Mouse (Mus musculus) intestine, embryonic 14.5 days (tissue): Measurements from ENCODE around the gene B4galt1. TPM values are rescaled to one million over a fixed set of nuclear protein-coding genes. Genes with fewer than 3 reads are reported as not detected.
A peak's percentile ranks its signal among the peaks of the same experiment; 100 is the strongest.

ENCODE experiments used
- ATAC-seq: fragments of 200-750 bp; cut with Nextera tagmentation; replicated peaks from 2 replicates; pipeline ENCODE4 v1.8.0; 2017; ENCODE audit warnings: low read depth, moderate number of reproducible peaks, moderate TSS enrichment, moderate library complexity; ENCODE audit not compliant: low FRiP score, low TSS enrichment
- DNase-seq: peaks from one replicate; pipeline ENCODE4 v3.0.0-alpha.2; 2018; ENCODE audit warnings: low spot score
- H3K27ac ChIP-seq: fragments of 300-500 bp; sonication (generic); 2 replicates; pipeline ENCODE4 v1.5.1; 2014; ENCODE audit warnings: low read depth, mild to moderate bottlenecking, control low read depth
- H3K27me3 ChIP-seq: fragments of 300-500 bp; sonication (generic); replicated peaks from 2 replicates; pipeline ENCODE4 v1.6.1; 2014; ENCODE audit warnings: low read length, control low read depth; ENCODE audit not compliant: control insufficient read depth, insufficient read depth
- H3K36me3 ChIP-seq: fragments of 300-500 bp; sonication (generic); 2 replicates; pipeline ENCODE4 v1.6.1; 2014; ENCODE audit warnings: low read length, control low read depth; ENCODE audit not compliant: control insufficient read depth, insufficient read depth
- H3K4me1 ChIP-seq: fragments of 300-500 bp; sonication (generic); replicated peaks from 2 replicates; pipeline ENCODE4 v1.6.1; 2014; ENCODE audit warnings: low read length, control low read depth, mixed read lengths; ENCODE audit not compliant: control insufficient read depth, insufficient read depth
- H3K4me2 ChIP-seq: fragments of 300-500 bp; sonication (generic); 2 replicates; pipeline ENCODE4 v1.6.1; 2014; ENCODE audit warnings: low read length
- H3K4me3 ChIP-seq: fragments of 300-500 bp; sonication (generic); 2 replicates; pipeline ENCODE4 v1.5.1; 2014; ENCODE audit warnings: low read depth, low read length, control low read depth, mixed read lengths
- H3K9ac ChIP-seq: fragments of 300-500 bp; sonication (generic); 2 replicates; pipeline ENCODE4 v1.6.1; 2014; ENCODE audit warnings: mild to moderate bottlenecking, low read length
- H3K9me3 ChIP-seq: fragments of 300-500 bp; sonication (generic); 2 replicates; pipeline ENCODE4 v1.6.1; 2016; ENCODE audit warnings: low read length, control low read depth; ENCODE audit not compliant: control insufficient read depth
- WGBS: fragments of 180-500 bp; shearing (Covaris S2); extraction: QIAGEN DNeasy Blood & Tissue Kit; methylation state at CpG from one replicate; pipeline ENCODE4 v1.1.7; 2014; 5-methylcytosine and 5-hydroxymethylcytosine counted together
- polyA plus RNA-seq: library from polyadenylated mRNA; unstranded; fragments of >200 nt; fragmentation: Nextera tagmentation; extraction: Ambion mirVana; gene quantifications from 2 replicates; pipeline ENCODE4 v1.2.1, GENCODE M21; 2014

B4galt1 gene
- polyA plus RNA-seq, 1 experiment from 2014 or later, result 36.7 TPM

DNA sequence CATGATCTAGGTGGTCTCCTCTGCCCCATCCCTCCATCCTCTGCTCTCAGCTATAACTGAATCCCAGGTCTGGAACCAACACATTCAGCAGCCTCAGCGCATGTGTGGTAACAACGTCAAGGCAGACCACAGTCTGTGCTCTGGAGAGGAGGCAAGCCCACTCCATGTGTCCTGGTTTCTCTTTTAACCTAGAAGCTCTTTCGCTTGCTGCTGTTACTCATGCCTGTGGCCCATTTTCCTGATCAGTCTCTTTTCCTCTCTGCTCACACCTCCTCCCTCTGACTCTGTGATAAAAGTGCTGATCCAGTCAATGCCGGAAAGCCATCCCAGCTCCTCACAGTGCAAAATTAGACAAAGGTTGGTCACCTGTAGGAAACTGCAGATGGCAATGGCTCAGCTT, 36.2 kb upstream of the B4galt1 start:
- no peak overlapping the region for H3K4me2 ChIP-seq
- H3K27me3 ChIP-seq, result no peaks in the 10 kb centered on the region
- no peak overlapping the region for H3K4me3 ChIP-seq
- ATAC-seq (no peak), DNase-seq (no peak)
- H3K9ac ChIP-seq, result no peak overlapping the region
- 85% methylated on average over 4 of the region's 4 CpGs for WGBS
- H3K9me3 ChIP-seq, result no peaks in the 10 kb centered on the region
- H3K4me1 ChIP-seq, result no peaks in the 10 kb centered on the region
- no peaks in the 10 kb centered on the region for H3K36me3 ChIP-seq
- no peak overlapping the region for H3K27ac ChIP-seq

DNA sequence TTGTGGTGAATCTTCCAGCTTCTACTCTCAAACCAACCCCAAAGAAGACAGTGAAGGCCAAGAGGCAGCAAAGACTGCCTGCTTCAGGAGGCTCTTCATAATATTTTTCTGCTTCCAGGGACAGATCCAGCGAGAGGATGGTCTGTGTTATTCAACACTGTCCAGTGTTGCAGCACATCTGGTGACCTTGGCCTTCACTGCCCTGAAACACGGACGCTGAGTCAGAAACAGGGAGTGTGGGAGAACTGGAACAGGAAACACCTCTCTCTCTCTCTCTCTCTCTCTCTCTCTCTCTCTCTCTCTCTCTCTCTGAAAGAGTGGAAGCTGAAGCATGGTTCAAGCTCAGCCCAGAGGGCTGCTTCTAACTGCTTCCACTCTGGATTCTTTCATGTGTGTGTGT, 35.4 kb upstream of the B4galt1 start:
- Histone ChIP-seq H3K27me3 (no peaks in the 10 kb centered on the region), H3K9me3 (no peaks in the 10 kb centered on the region), H3K4me2 (no peak overlapping the region), H3K9ac (no peak overlapping the region), H3K27ac (no peak overlapping the region), H3K4me1 (no peaks in the 10 kb centered on the region), H3K4me3 (no peak overlapping the region), H3K36me3 (no peaks in the 10 kb centered on the region)
- DNase-seq, result no peak
- no peak for ATAC-seq
- 26% methylated on average over 3 of the region's 3 CpGs for WGBS

DNA sequence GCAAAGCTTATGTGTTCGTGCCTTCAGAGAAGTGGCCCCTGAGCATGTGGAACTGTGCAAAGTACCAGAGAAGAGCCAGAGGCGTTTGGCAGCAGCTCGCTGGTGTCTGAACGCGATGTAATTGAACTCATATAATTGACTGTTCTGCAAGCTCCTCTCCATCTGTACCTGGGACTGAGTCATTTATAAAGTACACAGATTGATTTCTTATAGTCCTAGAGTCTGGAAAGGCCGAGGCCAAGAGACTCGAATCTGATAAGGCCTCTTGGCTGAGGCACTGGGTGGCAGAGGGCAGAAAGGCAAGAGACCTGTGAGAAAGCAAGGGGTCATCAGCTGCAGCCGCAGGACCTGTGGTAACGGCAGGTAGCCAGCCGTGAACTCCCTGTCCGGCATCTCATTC, 35.0 kb upstream of the B4galt1 start:
- H3K4me2 ChIP-seq, result no peak overlapping the region
- H3K4me3 ChIP-seq, result no peak overlapping the region
- H3K4me1 ChIP-seq, result no peaks in the 10 kb centered on the region
- no peak overlapping the region for H3K9ac ChIP-seq
- WGBS, result 70% methylated on average over 11 of the region's 11 CpGs
- H3K27me3 ChIP-seq, result no peaks in the 10 kb centered on the region
- no peaks in the 10 kb centered on the region for H3K36me3 ChIP-seq
- ATAC-seq, result no peak
- H3K9me3 ChIP-seq, result no peaks in the 10 kb centered on the region
- DNase-seq, result no peak
- no peak overlapping the region for H3K27ac ChIP-seq

DNA sequence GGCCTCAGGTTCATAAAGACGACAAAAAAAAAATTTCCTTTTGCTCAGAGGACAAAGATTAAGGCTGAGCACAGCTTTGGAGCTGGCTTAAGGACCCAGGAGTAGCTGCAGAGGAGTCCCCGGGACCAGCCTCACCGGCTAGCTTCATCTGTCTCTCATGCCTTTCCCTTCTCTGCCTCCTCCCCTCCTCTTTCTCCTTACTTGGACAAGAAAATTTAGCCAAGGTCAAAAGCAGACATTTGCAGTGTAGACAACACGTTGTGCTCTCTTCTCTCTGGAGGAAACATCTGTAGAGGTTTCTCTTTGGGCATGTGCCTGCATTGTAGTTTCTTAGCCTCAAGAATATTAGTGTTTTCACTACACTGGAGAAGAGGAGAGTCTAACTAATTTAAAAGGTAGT, 32.1 kb upstream of the B4galt1 start:
- H3K9ac ChIP-seq, result no peak overlapping the region
- WGBS, result 68% methylated on average over 4 of the region's 4 CpGs
- H3K4me1 ChIP-seq, result no peaks in the 10 kb centered on the region
- no peak overlapping the region for H3K27ac ChIP-seq
- H3K4me3 ChIP-seq, result no peak overlapping the region
- no peaks in the 10 kb centered on the region for H3K36me3 ChIP-seq
- DNase-seq (no peak), ATAC-seq (no peak)
- H3K27me3 ChIP-seq, result no peaks in the 10 kb centered on the region
- H3K4me2 ChIP-seq, result no peak overlapping the region
- H3K9me3 ChIP-seq, result no peaks in the 10 kb centered on the region

DNA sequence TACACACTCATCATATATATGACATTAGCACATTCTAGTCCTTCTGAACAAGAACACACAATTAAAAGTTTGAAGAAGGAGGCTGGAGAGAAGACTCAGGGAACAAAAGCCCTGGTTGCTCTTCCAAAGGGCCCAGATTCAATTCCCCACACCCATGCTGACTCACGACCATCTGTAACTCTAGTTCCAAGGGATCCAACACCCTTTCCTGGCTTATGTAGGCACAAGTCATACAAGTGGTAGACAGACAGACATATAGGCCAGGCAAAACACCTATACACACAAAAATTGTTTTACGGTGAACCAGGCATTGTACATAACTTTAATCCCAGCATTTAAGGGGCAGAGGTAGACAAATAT, 31.3 kb upstream of the B4galt1 start:
- Histone ChIP-seq H3K9ac (no peak overlapping the region), H3K9me3 (no peaks in the 10 kb centered on the region), H3K36me3 (no peaks in the 10 kb centered on the region), H3K4me2 (no peak overlapping the region), H3K27ac (no peak overlapping the region), H3K27me3 (no peaks in the 10 kb centered on the region), H3K4me3 (no peak overlapping the region), H3K4me1 (no peaks in the 10 kb centered on the region)
- 81% methylated on average over 2 of the region's 2 CpGs for WGBS
- ATAC-seq, result no peak
- DNase-seq, result no peak

DNA sequence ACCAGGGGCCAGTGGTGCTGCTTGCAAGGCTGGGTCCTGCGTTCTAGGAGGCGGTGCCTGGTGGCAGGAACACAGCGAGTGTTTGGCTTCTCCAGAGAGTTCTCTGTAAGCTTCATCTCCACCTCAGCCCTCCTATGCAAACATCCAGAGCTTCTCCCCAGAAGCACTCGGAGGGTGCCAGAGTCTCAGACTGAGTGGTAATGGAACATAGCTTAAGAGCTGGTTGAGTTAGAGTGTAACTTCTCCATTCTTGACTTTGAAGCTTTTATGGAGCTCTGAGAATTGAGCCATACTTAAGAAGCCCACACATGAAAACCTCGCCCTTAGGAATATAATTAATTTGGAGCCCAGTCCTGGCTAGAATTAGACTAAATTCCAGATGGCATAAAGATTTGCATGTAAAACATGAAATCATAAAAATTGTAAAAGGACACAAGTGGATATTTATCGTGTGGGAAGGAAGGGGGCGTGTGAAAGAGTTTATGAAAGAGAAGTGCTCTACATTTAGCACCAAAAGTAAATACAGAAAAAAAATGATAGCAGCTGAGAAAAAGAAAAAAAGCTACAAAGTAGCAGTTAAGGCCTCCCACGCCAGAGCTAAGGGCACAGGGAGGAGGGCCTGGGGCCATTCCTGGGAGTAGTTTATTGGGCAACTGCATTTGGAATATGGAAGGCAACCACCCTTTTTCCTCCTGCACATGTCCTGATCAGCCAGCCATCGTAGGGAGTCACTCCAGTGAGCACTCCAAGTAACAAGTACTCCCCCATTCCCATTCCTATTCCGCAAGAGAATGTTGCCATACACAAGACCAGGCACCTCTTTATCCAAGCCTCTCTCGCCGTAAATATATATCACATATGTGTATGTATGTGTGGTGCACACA, 30.7 kb upstream of the B4galt1 start:
- no peak overlapping the region for H3K9ac ChIP-seq
- no peak overlapping the region for H3K27ac ChIP-seq
- no peaks in the 10 kb centered on the region for H3K36me3 ChIP-seq
- no peak for DNase-seq
- no peak for ATAC-seq
- no peak overlapping the region for H3K4me3 ChIP-seq
- H3K4me2 ChIP-seq, result no peak overlapping the region
- H3K9me3 ChIP-seq, result no peaks in the 10 kb centered on the region
- no peaks in the 10 kb centered on the region for H3K27me3 ChIP-seq
- WGBS, result 82% methylated on average over 12 of the region's 12 CpGs
- H3K4me1 ChIP-seq, result no peaks in the 10 kb centered on the region

DNA sequence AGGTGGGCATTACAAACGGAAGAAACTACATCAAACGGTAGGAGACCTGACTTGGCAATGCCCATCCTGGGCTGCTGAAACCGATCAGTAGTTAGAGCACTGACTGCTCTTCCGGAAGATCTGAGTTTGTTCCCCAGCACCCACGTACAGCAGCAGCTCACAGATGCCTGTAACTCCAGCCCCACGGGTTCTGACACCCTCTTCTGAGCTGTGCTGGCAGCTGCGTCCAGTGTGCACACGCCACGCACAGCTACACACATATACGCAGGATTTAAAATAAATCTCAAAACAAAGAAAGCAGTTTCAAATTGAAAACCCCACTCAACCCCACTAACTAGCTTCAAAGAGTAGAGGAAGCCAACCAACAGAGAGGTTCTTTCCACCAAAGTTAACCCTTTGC, 29.4 kb upstream of the B4galt1 start:
- H3K27me3 ChIP-seq, result no peaks in the 10 kb centered on the region
- no peaks in the 10 kb centered on the region for H3K4me1 ChIP-seq
- H3K36me3 ChIP-seq, result no peaks in the 10 kb centered on the region
- no peaks in the 10 kb centered on the region for H3K9me3 ChIP-seq
- H3K27ac ChIP-seq, result no peak overlapping the region
- ATAC-seq (no peak), DNase-seq (no peak)
- H3K4me2 ChIP-seq, result no peak overlapping the region
- no peak overlapping the region for H3K9ac ChIP-seq
- H3K4me3 ChIP-seq, result no peak overlapping the region
- WGBS, result 82% methylated on average over 10 of the region's 10 CpGs

DNA sequence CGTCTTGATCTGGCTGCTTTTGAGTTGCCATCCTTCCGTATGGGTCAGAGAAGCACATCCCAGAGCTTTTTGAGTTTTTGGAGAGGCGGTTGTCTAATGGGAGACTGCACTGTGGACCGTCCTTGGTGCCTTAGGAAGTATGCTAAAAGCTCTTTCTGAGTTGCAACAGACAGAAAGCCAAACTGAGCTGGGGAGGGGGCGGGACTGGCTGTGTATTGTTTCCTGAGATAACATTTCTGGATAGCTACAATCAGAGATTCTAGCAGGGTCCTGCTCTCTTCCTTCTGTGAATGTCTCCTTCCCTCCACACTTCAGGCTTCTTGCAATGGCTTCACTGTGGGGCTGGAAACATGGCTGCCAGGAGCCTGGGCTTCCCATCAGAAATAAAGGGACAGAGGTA, 23.7 kb upstream of the B4galt1 start:
- no peak overlapping the region for H3K4me3 ChIP-seq
- WGBS, result 71% methylated on average over 5 of the region's 5 CpGs
- H3K9ac ChIP-seq, result no peak overlapping the region
- no peaks in the 10 kb centered on the region for H3K27me3 ChIP-seq
- H3K9me3 ChIP-seq, result no peaks in the 10 kb centered on the region
- ATAC-seq, result no peak
- no peak for DNase-seq
- no peaks in the 10 kb centered on the region for H3K36me3 ChIP-seq
- H3K27ac ChIP-seq, result peak overlapping the region; percentile 69; the same call in 1 of the 2 replicates
- peaks cover 43% of the 10 kb centered on the region for H3K4me1 ChIP-seq
- no peak overlapping the region for H3K4me2 ChIP-seq

DNA sequence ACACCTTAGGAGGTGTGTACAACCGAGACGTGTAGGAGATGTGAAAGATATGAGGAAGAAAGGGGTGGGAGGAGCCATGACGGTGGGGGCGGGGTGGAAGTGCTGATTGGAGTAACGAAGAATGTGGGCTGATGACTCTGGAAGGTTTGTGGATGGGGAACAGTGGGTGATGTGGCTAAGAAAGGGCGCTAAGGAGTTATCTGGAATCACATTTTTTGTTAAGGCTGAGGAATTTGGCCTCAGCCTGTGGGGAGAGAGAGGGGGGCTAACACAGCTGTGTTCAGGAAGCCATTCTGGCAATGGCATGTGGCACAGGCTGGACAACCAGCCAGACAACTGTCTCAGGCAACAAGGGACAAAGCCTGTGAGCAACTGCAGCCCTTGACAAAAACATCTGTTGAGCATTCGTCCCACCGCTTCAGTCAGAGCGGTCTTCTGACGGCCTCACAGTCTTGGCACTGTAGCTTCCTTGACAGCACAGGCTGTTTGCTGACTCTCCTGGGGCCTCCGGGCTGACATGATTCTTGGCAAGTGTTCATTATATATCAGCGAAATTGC, 23.1 kb upstream of the B4galt1 start:
- Histone ChIP-seq H3K4me1 (peaks cover 44% of the 10 kb centered on the region), H3K36me3 (no peaks in the 10 kb centered on the region), H3K9ac (no peak overlapping the region), H3K4me2 (peak overlapping the region; percentile 29), H3K27me3 (no peaks in the 10 kb centered on the region), H3K27ac (peak overlapping the region; percentile 69), H3K9me3 (no peaks in the 10 kb centered on the region), H3K4me3 (0 out of 2 replicates have a peak overlapping the region, but pooled peaks have one; percentile 4)
- ATAC-seq (peak; percentile 41; the same call in 1 of the 2 replicates), DNase-seq (peak; percentile 64)
- 19% methylated on average over 12 of the region's 12 CpGs for WGBS
